Mouse (Mus musculus): Measurements from ENCODE around the gene Tssk3.
"Not testable (repeated sequence)": the region's sequence is repeated elsewhere in the genome, so short reads cannot be mapped to it uniquely, and the experiment has no call there.

Gene Tssk3

DNA sequence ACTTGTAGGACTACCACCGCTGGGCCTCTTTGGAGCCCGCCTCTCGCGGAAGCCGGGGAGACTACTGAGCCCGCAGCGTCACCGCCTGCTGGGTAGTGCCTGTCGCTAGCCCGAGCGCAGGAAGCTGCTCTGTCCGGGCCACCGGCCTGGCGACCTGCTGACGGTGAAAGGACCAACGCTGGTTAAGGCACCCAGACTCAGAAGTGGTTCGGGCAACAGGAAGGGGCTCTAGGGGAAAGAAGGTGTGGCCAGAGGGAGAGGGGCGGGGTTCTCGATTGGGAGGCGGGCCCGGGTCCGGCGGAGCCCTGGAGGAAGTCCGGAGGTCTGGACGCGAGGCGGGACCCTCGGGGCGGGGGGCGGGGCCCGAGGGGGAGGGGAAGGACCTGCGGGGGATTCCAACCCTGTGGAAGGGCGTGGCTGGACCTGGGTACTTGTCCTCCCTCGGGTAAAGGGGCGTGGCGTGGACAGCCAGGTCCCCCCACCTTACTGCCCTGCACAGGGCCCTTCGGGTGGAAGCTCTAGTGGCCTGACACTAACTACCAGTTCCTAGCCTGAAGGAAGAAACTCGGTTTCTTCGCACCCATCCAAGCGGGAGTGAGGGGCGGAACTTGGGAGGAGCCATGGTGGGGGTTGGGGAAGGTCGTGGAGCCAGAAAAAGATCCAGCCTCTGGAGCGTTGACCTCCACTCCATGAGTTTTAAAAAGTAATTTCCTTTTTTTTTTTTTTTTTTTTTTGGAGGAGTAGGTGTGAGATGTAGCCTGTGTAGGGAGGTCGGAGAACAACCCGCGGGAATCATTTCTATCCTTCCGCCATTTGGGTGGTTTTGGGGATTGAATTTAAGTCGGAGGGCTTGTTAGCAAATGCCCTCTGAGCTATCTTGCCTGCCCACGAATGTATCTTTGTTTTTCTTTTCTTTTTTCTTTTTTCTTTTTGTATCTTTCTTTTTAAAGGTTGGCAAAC is 10.1 kb upstream of the Tssk3 start:
- DNase-seq (ENCODE audit: low spot score in 2 of 2): peak; percentile 40 to 49

DNA sequence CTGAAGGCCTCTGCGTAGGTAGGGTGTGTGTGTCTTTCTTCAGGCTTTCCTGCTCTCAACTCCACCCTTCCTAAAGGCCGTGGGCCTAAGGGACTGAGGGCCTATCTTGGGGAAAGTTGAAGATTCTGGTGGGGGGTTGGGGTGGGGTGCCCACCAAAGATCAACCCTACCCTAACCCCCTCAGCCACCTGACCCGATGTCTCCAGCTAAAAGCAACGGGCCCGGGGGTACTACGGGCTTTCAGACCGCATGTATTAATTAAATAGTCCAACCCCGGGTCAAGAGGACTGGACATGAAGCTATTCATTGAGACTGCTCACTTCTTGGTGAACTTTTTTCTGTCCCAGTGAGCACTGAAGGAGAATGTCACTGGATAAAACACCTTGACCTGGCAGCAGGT is 9.2 kb upstream of the Tssk3 start:
- no peak for DNase-seq (ENCODE audit: low spot score in 2 of 2)

DNA sequence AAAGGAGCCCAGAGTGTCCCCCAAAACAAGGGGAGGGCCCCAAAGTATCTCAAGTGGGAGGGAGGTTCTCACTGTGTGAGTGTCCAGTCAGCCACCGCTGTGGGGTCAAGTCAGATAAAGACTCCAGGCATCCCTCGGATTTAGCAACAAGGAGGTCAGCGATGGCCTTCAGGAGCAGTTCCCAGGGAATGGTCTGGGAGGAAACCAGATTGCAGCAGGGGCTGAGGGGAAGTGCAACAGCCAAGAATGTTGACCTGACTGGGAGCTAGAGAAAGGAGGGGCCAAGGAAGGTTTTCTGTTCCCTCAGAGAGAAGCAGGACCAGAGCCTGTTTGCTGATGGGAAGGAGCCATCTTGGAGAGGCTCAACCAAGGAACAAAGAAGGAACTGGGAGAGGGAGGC is 8.1 kb upstream of the Tssk3 start:
- no peak for DNase-seq (ENCODE audit: low spot score in 2 of 2)

DNA sequence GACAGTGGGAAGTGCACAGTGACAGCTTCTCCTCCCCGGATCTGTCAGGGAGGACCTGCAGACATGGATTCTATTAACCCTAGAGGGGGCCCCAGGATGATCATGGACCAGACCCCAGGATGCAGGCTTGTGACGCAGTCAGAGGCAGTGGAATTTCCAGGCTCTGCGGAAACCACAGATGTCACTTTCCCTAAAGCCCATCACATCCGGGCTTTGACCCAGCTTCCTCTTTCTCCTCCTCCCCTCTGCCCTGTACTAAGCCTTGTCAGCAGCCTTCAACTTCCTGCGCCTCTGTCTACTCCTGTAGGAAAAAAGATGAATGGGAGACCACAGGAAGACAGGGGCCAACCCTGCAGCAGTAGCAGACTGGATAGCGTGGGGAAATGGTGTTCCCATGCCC is 5.8 kb upstream of the Tssk3 start:
- DNase-seq (ENCODE audit: low spot score in 2 of 2): no peak

DNA sequence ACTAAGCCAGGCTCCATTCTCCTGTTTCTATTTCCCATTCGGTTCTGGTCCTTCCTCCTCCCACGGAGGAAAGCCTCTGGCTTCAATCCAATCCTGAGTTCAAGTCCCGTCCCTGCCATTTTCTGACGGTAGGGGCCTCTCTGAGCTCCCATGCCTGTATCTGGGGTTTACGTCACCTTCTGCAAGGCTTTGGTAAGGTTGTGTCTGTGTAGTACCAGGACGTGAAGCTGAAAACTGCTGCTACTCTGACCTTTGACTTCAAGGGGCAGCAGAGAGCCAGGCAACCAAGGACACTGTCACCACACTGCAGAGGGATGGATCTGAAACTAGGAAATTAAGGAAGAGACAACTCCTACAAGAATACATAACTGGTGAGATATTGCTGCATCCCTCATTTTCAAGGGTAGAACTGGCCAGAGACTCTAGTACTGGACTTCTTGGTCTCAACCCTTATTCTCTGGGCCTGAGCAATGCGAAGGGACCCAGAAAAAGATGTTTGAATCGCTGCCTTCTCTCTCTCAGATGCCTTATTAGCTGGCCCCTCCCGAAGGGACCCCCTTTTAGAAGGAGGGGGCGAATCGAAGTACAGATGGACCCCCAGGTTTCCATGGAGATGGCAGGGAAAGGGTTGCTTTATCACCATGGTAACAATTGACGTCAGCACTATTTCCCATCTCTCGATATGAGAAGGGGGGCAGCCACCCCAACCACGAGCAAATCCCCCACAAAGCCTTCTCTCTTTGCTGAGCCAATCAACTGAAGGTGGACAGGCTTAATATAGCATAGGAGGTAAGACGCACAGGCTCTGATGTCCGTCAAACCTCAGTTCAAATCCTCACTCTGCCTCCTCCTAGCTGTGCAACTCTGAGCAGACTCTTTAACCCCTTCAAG is 5.1 kb upstream of the Tssk3 start:
- DNase-seq (ENCODE audit: low spot score in 2 of 2): peak in 1 of 2 experiments; percentile 23

DNA sequence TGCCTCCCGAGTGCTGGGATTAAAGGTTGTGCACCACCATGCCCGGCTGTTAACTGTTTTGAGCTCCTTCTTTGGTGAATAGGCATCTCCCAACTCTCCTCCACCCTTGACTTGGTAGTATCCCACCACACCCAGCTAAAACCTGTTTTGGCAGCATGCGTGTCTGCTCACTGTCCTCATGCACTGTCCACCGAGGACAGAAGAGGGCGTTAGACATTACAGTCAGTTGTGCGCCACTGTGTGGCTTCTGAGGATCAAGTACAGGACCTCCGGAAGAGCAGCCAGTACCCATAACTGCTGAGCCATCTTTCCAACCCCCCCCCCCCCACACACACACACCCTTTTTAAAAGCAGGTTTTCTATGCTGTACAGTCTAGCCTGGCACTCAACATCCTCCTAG is 3.9 kb upstream of the Tssk3 start:
- no peak for DNase-seq (ENCODE audit: low spot score in 2 of 2)

DNA sequence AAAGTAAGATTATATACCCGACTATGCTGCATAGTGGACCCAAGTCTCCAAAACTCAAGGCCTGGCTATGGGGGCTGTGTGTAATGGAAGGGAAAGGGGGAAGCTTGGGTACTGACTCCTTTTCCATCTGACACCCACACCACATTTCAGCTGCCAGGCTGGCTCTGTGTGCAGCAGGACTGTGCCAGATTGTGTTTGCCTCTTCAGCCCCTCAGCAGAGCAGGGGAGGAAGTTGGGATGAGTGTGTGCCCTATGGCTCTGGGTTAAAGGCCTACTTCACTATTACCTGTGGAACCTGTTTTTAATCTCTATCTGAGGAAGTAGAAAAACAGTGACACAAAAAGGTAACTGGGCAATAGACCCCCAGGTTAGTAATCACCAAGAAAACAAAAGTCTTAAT is 9.7 kb downstream of the Tssk3 start:
- DNase-seq (ENCODE audit: low spot score in 2 of 2): no peak

DNA sequence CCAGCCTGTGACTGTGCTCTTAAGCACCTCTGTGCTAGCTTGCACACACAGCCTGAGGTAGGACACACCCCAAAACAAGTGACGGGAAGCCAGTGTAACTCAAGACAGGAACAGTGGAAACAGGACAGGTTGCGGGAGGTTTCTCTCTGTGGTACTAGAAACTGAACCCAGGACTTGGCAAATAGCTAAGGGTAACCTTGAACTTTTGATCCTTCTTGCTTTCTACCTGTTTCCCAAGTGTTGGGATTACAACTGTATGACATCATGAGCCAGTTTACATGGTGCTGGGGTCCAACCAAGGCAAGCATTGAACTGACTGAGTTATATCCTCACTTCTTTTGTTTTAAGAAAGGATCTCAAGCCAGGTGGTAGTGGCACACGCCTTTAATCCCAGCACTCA is 11.0 kb downstream of the Tssk3 start:
- no peak for DNase-seq (ENCODE audit: low spot score in 2 of 2)

DNA sequence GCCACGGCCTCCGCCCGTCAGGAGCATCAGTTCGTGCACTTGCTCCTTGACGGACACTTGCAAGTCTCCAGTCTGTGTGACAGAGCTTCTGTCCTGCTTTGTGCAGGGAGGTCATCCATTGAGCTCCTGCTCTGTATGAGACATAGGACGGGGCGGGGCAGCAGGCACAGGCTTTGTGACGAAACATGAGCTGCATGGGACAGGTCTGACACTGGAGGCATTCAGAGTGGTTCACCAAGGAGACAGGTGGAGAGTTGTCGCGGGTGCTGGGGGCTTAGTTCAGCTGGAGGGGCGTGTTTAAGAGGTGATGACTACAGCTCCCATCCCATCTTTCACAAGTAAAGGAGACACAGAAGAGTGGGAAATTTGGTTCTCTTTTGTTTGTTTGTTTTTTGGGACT is 14.8 kb downstream of the Tssk3 start:
- no peak for DNase-seq (ENCODE audit: low spot score in 2 of 2)

DNA sequence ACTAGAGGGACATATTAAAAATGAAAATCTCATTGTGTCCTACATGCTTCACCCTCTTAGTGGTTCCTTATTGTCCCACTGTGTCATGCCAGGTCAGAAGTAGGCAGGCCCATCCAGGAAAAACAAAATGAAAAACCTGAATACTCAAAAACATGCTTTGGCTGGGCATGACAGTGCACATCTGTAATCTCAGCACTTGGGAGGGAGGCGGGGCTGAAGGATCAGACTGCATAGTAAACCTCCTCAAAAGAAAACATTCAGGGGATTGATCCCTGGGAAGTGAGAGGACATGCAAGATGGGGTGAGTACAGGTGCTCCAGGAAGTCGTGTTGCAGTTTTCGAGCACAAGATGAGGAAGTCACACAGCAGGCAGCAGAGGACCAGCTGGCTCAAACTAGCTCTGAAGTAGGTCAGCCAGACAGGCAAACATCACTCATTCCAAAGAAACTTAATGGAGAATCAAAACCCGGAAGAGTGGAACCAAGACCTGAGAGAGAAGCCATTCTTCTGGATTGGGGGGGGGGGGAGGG is 26.5 kb downstream of the Tssk3 start:
- DNase-seq (ENCODE audit: low spot score in 2 of 2): no peak

DNA sequence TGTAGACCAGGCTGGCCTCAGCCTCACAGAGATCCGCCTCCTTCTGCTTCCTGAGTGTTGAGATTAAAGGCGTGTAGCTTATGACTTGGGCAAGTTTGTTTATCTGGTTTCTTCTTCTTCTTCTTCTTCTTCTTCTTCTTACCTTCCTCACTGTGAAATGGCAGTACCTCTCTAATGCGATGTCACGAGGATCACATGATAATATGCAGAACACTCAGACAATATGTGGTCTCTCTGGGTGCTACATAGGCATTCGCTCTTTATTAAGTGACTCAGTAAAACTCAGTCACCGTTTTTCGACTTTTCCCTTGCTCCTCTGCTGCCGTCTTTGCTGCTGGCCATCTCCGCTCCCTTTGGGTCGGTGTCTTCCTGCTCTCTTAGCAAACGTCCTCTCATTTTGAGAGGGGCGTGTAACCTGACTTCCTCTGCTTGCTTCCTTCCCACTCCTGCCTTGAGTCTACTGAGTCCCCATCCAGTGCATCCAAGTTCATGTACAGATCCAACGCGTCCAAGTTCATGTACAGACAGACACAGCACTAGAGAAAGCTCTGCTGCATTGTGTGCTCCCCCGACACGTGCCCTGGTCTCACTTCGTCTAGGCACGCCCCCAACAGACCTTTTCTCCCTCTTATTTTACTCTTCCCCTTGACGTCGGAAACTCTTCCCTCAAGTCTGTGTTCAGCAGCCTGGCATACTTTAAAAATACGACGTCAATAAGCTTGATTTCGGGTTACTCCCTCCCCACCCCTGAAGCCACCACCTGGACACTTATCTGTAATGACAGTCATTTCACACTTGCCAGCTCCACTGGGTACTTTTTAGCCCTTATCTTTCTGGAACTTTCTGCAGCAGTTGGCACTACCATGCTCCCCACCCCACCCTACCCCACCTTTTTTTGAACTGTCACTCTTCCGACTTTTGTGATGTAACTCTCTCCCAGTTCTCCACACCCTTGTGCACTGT is 27.4 kb downstream of the Tssk3 start:
- DNase-seq (ENCODE audit: low spot score in 2 of 2): no peak

DNA sequence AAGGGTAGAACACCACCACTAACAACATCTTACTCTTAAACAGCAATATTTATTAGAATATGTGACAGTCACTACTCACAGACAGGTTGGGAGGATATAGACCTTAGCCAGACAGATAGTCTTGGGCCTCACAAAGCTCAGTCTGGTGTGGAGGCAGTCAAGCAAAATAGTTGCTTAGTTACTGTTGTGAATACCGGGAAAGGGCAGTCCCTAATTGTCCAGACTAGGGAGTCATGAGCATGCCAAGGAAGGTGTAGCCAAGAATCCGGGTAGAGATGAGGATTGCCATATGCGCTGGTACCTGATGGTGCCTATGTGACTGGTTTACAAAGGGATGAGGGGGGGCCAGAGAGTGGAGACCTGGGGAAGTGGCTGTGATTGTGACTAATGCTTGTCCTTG is 28.7 kb downstream of the Tssk3 start:
- DNase-seq (ENCODE audit: low spot score in 2 of 2): no peak

DNA sequence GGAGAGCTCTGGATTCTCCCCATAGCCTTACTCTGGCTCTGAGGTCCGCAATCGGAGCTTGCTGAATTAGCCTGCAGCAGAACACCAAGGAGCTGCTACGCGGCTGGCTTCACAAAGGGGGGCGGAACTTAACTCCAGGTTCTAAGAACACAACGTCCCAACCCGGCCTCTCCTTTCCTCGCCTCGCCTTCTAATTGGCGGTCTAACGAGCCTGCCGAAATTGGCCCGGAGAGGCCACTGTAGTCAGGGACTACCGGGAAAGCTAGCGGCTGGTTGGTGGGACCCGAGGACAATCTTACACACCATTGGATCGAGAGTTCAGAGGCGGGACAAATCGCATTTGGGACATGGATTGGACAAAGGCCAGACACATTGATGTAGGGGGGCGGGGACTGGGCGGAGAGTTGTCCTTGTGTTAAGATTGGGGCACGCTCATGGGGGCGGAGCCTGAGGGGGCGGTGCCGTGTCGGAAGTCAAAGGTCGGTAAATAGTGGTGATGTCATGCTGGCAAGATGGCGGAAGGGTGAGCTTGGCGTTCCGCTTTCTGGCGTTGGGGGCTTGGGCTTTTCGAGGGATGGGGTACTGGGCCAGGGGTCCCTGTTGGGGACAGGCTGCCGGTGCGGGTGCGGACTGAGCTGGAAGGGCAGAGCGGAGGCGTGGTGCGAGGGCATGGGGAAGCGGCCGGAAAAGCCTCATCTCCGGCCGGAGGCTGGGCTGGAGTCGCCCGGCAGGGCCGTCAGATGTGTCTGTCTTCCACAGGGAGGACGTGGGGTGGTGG is 29.4 kb downstream of the Tssk3 start, which contains the start of gene Bsdc1:
Gene Bsdc1 (plus strand): TSS at position 399 of the 778 bp plus-strand sequence.
- peak; percentile 98 to 99 for DNase-seq (ENCODE audit: low spot score in 2 of 2)

DNA sequence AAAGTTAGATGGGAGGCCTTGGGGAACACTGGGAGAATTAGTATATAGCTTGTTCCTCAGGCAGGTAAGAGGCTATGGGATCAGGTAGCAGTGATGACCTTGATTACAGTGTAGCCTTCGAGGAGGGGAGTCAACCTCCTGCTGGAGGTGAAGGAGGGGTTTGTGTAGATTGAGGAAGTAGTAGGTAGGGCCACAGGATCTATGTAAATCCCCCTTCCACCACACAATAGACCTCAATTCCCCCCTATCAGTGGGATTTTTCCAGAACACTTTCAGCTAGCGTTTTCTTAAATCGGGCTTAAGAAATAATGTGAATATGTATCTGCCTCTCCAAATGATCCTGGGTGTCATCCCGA is 30.0 kb downstream of the Tssk3 start:
- DNase-seq (ENCODE audit: low spot score in 2 of 2): no peak

DNA sequence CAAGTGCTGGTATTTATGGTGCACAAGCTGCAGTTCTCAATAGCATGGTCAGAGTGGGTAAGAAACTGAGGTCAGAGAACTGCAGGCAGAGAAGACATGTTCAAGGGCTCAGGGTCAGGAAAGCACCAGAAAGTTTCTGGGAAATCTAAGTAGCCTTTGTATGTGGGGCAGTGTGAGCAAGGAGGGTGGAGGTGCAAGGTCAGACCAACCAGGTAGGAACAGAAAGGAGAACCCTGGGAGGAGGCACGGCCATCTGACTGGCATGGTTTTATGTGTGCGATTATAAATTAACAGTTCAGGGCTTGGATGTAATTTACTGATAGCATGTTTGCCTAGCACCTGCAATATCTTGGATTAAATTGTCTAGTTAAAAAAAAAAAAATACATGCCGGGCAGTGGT is 31.1 kb downstream of the Tssk3 start:
- DNase-seq (ENCODE audit: low spot score in 2 of 2): no peak

DNA sequence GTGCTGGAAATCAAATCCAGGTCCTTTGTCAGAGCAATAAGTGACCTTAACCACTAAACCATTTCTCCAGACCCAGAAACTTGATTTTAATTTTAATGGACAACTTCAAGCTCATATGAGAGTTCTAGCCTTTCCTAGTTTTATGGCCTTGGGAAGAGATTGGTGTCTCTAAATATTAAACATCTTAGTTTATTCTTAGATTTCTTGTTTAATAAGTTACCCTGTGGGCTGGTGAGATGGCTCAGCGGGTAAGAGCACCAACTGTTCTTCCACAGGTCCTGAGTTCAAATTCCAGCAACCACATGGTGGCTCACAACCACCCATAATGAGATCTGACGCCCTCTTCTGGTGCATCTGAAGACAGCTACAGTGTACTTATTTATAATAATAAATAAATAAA is 33.5 kb downstream of the Tssk3 start:
- not testable (repeated sequence) for DNase-seq (ENCODE audit: low spot score in 2 of 2)

DNA sequence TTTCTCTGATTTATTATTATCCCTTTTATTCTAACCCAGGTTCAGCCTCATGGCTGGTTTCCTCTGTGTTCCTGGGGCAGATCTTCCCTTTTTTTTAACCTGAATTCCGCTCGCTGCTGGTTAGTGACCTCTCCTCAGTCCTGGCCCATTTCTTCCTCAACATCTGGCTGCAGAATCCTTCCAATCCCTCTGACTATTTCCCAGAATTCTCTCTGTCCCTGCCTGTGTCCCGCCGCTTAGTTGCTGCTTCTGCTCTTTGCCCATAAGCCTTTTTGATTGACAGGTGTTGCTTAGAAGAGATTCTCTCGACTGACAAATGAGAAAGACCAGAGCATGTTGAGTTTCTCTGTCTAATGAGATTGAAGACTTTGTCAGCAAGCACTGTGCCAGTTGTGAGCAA is 34.7 kb downstream of the Tssk3 start:
- no peak for DNase-seq (ENCODE audit: low spot score in 2 of 2)

DNA sequence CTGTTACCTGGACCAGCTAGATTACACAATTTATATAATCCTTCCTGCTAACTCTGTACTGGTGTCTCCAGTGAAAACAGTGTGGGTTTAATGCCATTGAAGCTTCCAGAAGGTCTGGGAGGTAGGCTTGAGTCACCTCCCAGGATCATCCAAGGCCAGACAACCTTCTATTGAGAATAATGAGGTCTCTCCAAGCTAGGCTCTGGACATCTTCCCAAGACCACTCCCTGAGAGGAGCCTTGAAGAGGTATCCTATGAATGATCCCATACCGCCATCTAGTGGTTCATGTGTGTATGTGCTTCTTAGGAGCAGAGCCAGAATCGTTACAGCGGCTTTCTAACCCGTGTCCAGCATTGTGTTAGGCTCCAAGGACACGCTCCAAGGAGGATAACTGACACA is 35.6 kb downstream of the Tssk3 start:
- DNase-seq (ENCODE audit: low spot score in 2 of 2): peak; percentile 27 to 58

DNA sequence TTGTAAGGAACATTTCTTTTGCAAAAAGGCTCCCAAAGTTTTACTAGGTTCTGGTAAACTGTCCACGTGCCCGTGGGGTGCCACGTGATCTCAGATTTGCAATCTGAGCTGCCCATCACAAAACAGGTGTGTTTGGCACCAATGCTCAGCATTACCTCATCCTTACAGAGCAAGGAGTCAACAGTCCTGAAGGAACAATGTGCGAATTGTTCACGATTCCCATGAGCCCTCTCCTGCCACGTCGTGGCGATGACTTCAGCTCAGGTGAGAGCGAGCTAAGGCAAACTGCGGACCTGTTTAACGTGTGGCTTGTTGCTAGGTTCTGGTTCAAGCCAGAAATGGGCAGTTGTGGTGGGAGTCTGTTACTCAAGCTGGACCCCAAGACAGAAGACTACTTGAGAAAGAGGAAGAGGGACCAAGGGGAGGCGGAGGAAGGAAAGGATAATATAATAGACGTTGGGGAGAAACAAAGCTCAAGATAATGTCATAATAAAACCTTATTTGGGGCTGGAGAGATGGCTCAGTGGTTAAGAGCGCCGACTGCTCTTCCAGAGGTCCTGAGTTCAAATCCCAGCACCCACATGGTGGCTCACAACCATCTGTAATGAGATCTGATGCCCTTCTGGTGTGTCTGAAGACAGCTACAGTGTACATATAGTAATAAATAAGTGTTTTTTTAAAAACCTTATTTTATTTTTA is 39.2 kb downstream of the Tssk3 start:
- no peak for DNase-seq (ENCODE audit: low spot score in 2 of 2)

DNA sequence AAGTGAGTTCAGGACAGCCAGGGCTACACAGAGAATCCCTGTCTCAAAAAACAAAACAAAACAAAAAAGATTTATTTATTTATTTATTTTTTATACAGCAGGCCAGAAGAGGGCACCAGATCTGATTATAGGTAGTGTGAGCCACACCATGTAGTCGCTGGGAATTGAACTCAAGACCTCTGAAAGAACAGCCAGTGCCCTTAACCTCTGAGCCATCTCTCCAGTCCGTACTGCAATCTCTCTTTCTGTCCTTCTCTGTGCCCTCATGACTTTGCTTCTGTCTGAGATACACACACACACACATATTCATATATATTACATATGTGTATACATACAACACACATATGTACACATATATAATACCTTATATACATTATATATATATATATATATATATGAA is 40.0 kb downstream of the Tssk3 start:
- no peak for DNase-seq (ENCODE audit: low spot score in 2 of 2)

Data from frontal cortex, postnatal 25 days (tissue).